Mouse (Mus musculus) E14TG2a.4 (cell line): ENCODE data around the gene Ift20.

Source experiments
- H3K27me3 ChIP-seq: 2 replicates; pipeline ENCODE4 v1.6.1; 2014; ENCODE audit warnings: low read length, control low read depth; ENCODE audit not compliant: insufficient read depth
- H3K36me3 ChIP-seq: 2 replicates; pipeline ENCODE4 v1.6.1; 2014; ENCODE audit warnings: low read length, control low read depth; ENCODE audit not compliant: insufficient read depth
- H3K4me1 ChIP-seq: replicated peaks from 2 replicates; pipeline ENCODE4 v1.6.1; 2014; ENCODE audit warnings: low read depth, low read length, control low read depth
- H3K4me3 ChIP-seq: replicated peaks from 2 replicates; pipeline ENCODE4 v1.5.1; 2014; ENCODE audit warnings: mild to moderate bottlenecking, low read length
- H3K9me3 ChIP-seq: 2 replicates; pipeline ENCODE4 v1.6.1; 2014; ENCODE audit warnings: low read length, control low read depth
- CTCF ChIP-seq: conservative IDR thresholded peaks from 2 replicates; pipeline ENCODE4 v1.5.1; 2014; ENCODE audit warnings: low read length
- NANOG ChIP-seq: IDR thresholded peaks from 2 replicates; pipeline ENCODE4 v1.6.1; 2014; ENCODE audit warnings: borderline replicate concordance, low read length, mixed read lengths
- POU5F1 ChIP-seq: IDR thresholded peaks from 2 replicates; pipeline ENCODE4 v1.6.1; 2014; ENCODE audit warnings: low read length, borderline replicate concordance

The Ift20 gene

DNA sequence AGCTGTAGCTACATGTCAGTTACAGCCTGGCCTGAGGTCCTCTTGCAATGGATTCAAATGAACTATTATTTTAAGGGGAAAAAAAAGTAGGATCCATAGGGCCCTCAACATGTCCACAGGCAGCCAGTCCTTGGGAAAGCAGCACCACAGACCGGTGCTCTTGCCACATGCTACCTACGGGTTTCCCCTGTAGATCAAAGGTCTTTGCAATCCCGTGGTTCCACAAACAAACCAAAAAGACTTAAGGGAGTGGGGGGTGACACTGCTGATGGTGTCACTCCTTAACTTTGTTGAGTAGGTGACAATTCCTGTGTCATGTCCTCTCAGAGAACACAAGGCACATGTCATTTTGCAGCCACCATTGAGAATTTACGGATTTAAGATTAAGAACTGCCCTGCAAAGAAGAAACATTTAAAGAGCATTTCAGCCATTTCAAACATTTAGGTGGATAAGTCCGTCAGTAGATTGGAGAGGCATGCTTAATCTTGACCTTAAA is 13.4 kb downstream of the Ift20 start:
- Histone ChIP-seq H3K4me3 (peak overlapping the region; percentile 93), H3K27me3 (no peaks in the 10 kb centered on the region), H3K36me3 (peaks cover 42% of the 10 kb centered on the region), H3K4me1 (peaks cover 56% of the 10 kb centered on the region), H3K9me3 (peaks cover 9% of the 10 kb centered on the region)
- no peak for TF ChIP-seq CTCF
- TF ChIP-seq NANOG: no peak
- no peak for TF ChIP-seq POU5F1

GRCm38 (mm10) chr11:78550168-78551058 is 14.3 kb downstream of the Ift20 start, which contains the start of gene Tmem97:
Tmem97 (minus strand) TSS chr11:78550777.
- Histone ChIP-seq H3K4me1 (peaks cover 48% of the 10 kb centered on the region), H3K36me3 (peaks cover 33% of the 10 kb centered on the region), H3K4me3 (peak within 1 kb of the TSS; percentile 93), H3K9me3 (peaks cover 9% of the 10 kb centered on the region), H3K27me3 (no peaks in the 10 kb centered on the region)
- TF ChIP-seq POU5F1: no peak
- no peak for TF ChIP-seq CTCF
- TF ChIP-seq NANOG: no peak

DNA sequence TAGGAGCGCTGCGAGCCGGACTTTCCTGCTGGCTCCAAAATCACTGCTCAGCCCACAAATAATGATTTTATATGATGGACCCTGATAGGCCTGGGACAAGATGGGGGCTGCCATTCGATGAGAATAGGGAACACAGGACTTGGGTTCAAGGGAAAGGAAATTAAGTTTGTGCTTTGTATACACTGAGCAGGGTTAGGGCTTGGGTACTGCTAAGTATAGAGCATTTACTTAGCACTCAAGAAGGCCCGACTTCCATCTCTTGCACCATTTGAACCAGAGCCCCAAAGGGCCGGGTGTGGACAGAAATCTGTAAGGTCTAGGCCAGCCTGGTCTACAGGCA is 14.9 kb downstream of the Ift20 start:
- peak overlapping the region; percentile 93 for H3K4me3 ChIP-seq
- peaks cover 27% of the 10 kb centered on the region for H3K36me3 ChIP-seq
- no peak for TF ChIP-seq POU5F1
- TF ChIP-seq CTCF: no peak
- no peak for TF ChIP-seq NANOG
- H3K9me3 ChIP-seq: peaks cover 9% of the 10 kb centered on the region
- H3K27me3 ChIP-seq: no peaks in the 10 kb centered on the region
- peaks cover 41% of the 10 kb centered on the region for H3K4me1 ChIP-seq

DNA sequence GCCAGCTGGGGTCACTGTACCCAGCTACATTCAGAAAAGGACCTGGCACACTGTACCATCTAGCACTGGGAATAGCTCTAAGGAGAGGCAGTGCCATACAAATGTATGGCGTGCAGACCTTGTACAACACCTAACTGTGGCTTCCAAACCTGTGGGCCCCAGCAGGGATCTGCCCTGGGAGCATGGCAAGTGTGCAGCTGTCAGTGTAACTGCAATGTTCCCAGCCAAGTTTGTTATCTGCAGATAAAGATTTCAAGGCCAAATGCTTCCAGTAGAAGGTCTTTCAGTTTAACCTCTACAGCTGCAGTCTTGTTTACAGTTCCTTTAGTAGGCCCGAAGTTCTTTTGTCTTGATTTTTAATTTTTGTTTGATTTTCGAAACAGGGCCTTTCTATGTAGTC is 19.5 kb downstream of the Ift20 start:
- TF ChIP-seq POU5F1: no peak
- TF ChIP-seq NANOG: no peak
- no peak for TF ChIP-seq CTCF
- H3K36me3 ChIP-seq: no peaks in the 10 kb centered on the region
- H3K9me3 ChIP-seq: peaks cover 9% of the 10 kb centered on the region
- no peaks in the 10 kb centered on the region for H3K27me3 ChIP-seq
- H3K4me3 ChIP-seq: no peak overlapping the region
- H3K4me1 ChIP-seq: peaks cover 23% of the 10 kb centered on the region

DNA sequence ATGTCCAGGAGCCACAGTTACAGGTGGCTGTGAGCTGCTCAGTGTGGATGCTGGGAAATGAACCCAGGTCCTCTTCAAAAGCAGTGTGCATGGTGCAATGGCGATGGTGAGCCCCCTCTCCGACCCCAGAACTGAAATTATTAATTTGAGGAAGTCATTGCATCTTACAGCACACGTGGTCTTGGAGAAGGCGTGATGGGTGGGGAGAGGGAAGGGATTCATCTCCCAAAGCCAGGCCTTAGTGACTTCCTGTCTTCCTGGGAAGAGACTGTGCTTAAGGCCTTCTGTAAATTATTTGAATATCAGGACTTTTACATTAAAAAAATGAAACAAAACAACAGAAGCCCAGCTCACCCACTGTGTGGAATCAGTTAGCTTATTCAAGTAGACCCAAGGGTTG is 19.9 kb downstream of the Ift20 start:
- H3K27me3 ChIP-seq: no peaks in the 10 kb centered on the region
- H3K9me3 ChIP-seq: peaks cover 9% of the 10 kb centered on the region
- no peak overlapping the region for H3K4me3 ChIP-seq
- TF ChIP-seq POU5F1: no peak
- TF ChIP-seq CTCF: no peak
- TF ChIP-seq NANOG: no peak
- H3K4me1 ChIP-seq: peaks cover 22% of the 10 kb centered on the region
- no peaks in the 10 kb centered on the region for H3K36me3 ChIP-seq

GRCm38 (mm10) chr11:78557241-78557640 is 21.1 kb downstream of the Ift20 start:
- Histone ChIP-seq H3K4me3 (no peak overlapping the region), H3K4me1 (peaks cover 17% of the 10 kb centered on the region; the same call in 1 of the 2 replicates), H3K36me3 (no peaks in the 10 kb centered on the region), H3K9me3 (peaks cover 9% of the 10 kb centered on the region), H3K27me3 (no peaks in the 10 kb centered on the region)
- TF ChIP-seq NANOG (no peak), CTCF (peak; percentile 76)

GRCm38 (mm10) chr11:78560447-78560846 is 24.3 kb downstream of the Ift20 start:
- Histone ChIP-seq H3K27me3 (no peaks in the 10 kb centered on the region), H3K4me3 (no peak overlapping the region), H3K4me1 (peaks cover 17% of the 10 kb centered on the region; the same call in 1 of the 2 replicates), H3K9me3 (no peaks in the 10 kb centered on the region), H3K36me3 (0 out of 2 replicates have a peak, but pooled peaks cover under 1% of the 10 kb centered on the region)
- no peak for TF ChIP-seq POU5F1
- TF ChIP-seq CTCF: peak; percentile 76

DNA sequence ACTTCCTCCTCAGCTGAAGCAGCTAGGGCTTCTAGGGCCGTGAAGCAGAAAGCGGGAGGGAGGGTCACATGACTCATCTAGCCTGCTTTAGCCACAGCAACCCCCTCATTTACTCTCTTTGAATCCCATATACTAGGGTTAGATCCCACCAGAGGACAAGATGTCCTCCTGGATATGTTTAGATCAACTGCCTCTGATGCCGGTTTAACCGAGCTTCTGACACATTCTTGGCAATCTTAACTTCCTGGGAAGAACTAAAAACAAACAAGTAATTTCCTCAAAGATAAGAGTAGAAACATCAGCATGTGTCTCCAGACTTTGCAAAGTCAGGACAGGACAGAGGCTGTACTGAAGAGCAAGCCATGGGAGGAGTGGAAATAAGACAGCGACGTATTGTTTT is 30.6 kb downstream of the Ift20 start:
- Histone ChIP-seq H3K27me3 (no peaks in the 10 kb centered on the region), H3K9me3 (no peaks in the 10 kb centered on the region), H3K4me3 (no peak overlapping the region), H3K36me3 (peaks cover 44% of the 10 kb centered on the region), H3K4me1 (no peaks in the 10 kb centered on the region)
- TF ChIP-seq CTCF (no peak), POU5F1 (no peak), NANOG (no peak)
